Mouse (Mus musculus) midbrain, embryonic 11.5 days (tissue): Measurements from ENCODE around the gene Primpol. TPM values are rescaled to one million over a fixed set of nuclear protein-coding genes. Genes with fewer than 3 reads are reported as not detected.

Experiments
- ATAC-seq: fragments of 200-750 bp; cut with Nextera tagmentation; 2 replicates; pipeline ENCODE4 v1.8.0; 2017; ENCODE audit warnings: moderate TSS enrichment, moderate library complexity; ENCODE audit not compliant: low FRiP score
- DNase-seq: peaks from one replicate; pipeline ENCODE4 v3.0.0; 2015; ENCODE audit warnings: low spot score; ENCODE audit errors: missing footprints
- H3K27ac ChIP-seq: fragments of 300-500 bp; sonication (generic); 2 replicates; pipeline ENCODE4 v1.5.1; 2014; ENCODE audit warnings: low read depth, low read length
- H3K27me3 ChIP-seq: fragments of 300-500 bp; sonication (generic); 2 replicates; pipeline ENCODE4 v1.6.1; 2014; ENCODE audit warnings: mild to moderate bottlenecking, low read length, moderate library complexity, mixed read lengths; ENCODE audit not compliant: control insufficient read depth, insufficient read depth
- H3K36me3 ChIP-seq: fragments of 300-500 bp; sonication (generic); 2 replicates; pipeline ENCODE4 v1.6.1; 2014; ENCODE audit warnings: mild to moderate bottlenecking, low read length, moderate library complexity, mixed read lengths; ENCODE audit not compliant: control insufficient read depth, insufficient read depth
- H3K4me1 ChIP-seq: fragments of 300-500 bp; sonication (generic); 2 replicates; pipeline ENCODE4 v1.6.1; 2014; ENCODE audit warnings: low read length; ENCODE audit not compliant: control insufficient read depth, insufficient read depth
- H3K4me2 ChIP-seq: fragments of 300-500 bp; sonication (generic); 2 replicates; pipeline ENCODE4 v1.6.1; 2014; ENCODE audit warnings: mild to moderate bottlenecking, moderate library complexity
- H3K4me3 ChIP-seq: fragments of 300-500 bp; sonication (generic); 2 replicates; pipeline ENCODE4 v1.5.1; 2014; ENCODE audit warnings: low read depth, low read length
- H3K9ac ChIP-seq: fragments of 300-500 bp; sonication (generic); 2 replicates; pipeline ENCODE4 v1.6.1; 2014; ENCODE audit warnings: low read length
- H3K9me3 ChIP-seq: fragments of 300-500 bp; sonication (generic); 2 replicates; pipeline ENCODE4 v1.6.1; 2016; ENCODE audit warnings: low read length; ENCODE audit not compliant: control insufficient read depth
- WGBS: fragments of 180-500 bp; shearing (Covaris S2); extraction: QIAGEN DNeasy Blood & Tissue Kit; methylation state at CpG from one replicate; pipeline ENCODE4 v1.1.7; 2014; 5-methylcytosine and 5-hydroxymethylcytosine counted together
- polyA plus RNA-seq: library from polyadenylated mRNA; unstranded; fragments of >200 nt; fragmentation: Nextera tagmentation; extraction: Ambion mirVana; gene quantifications from 2 replicates; pipeline ENCODE4 v1.2.1, GENCODE M21; 2014

The Primpol gene
- 8.6 and 11.6 TPM in 2 replicates for polyA plus RNA-seq

DNA sequence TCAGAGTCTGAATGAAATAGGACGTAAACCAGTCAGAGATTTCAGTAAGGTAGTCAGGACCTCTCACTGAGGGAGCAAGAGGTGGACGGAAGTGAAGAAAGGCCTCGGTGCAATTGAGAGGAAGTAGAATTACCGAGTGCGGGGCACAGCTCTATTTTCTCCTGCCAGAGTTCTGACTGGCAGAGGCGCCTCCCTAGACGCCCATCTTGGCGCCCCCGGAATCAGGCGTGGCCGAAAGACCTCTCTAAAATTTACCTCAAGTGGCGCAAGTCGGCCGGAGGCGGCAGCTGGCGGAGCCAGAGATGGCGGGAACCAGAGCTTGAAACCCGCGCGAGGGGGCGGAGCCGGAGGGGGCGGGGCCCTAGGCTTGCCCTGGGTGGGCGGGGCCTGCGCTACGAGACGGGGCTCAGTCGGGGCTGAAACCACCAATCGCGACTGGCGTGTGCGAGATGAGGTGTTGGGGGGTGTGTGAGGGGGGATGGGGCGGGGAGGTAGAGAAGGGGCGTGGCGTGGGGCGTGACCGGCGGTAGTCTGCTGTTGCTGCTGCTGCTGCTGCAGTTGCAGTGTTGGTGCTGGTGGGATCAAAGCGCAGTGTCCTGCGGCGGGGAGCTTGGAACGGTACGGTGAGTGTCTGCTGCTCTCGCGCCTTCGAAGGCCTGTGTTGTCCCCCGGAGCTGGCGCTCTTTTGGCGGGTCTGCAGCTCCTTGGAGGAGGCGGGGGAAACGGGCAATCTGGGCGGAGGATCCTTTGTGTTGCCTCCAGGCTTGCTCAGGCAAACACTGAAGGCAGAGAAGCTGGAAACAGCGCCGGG is at the start of gene Primpol, which contains the start of gene Casp3:
Primpol (minus strand) TSS at position 334 of the 811 bp plus-strand sequence.
Casp3 (plus strand) TSS at position 413 of the 811 bp plus-strand sequence.
- DNase-seq (peak; percentile 100), ATAC-seq (peak; percentile 98)
- Histone ChIP-seq H3K9ac (peak within 1 kb of the TSS; percentile 92), H3K27me3 (no peaks in the 10 kb centered on the region), H3K27ac (peak within 1 kb of the TSS; percentile 67), H3K36me3 (no peaks in the 10 kb centered on the region), H3K4me1 (peaks cover 21% of the 10 kb centered on the region), H3K4me3 (peak within 1 kb of the TSS; percentile 77), H3K9me3 (no peaks in the 10 kb centered on the region), H3K4me2 (peak within 1 kb of the TSS; percentile 96)
- WGBS = under 1% methylated on average over 53 of the region's 54 CpGs

DNA sequence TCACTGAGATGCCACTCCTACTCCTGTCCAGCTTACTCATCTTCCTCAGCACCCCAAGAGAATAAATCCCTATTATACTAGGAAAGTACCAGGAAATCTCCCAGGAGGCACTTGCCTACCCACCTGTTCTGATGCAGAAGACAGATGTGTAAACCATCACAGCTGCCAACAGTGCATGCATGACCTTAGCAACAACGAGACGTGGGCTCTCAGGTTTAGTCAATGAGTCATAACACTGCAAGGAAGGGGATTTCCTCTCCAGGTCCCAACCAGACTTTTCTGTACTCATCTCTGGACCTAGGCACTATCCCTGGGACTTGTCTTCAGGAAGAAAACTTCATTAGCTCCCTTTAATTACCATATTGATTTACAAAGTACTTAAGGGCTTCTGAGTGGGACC is 38.9 kb upstream of the Primpol start:
- ATAC-seq = no peak
- H3K4me1 ChIP-seq = no peaks in the 10 kb centered on the region
- no peak overlapping the region for H3K4me2 ChIP-seq
- H3K9me3 ChIP-seq = no peaks in the 10 kb centered on the region
- WGBS = 90% methylated on average over 2 of the region's 2 CpGs
- no peaks in the 10 kb centered on the region for H3K27me3 ChIP-seq
- no peaks in the 10 kb centered on the region for H3K36me3 ChIP-seq
- H3K4me3 ChIP-seq = no peak overlapping the region
- no peak overlapping the region for H3K9ac ChIP-seq
- DNase-seq = no peak
- H3K27ac ChIP-seq = no peak overlapping the region

DNA sequence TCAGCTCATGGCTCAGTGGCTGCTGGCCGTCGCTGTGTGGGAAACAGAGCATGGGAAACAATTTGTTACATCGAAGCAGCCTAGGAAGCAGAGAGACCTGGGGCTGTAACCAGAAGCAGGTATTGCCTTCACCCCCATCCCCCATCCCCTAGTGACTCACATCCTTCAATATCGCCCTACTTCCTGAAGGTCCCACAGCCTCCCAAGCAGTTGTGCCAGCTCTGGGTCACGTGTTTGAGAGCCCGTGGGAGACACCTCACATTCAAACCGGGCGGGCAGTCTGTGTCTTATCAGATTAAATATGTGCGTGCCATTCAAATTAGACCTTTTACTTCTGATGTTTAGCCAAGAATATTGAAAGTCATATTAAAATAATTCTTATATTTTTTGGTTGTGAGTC is 34.9 kb upstream of the Primpol start:
- H3K9me3 ChIP-seq = no peaks in the 10 kb centered on the region
- no peak overlapping the region for H3K4me2 ChIP-seq
- H3K27me3 ChIP-seq = no peaks in the 10 kb centered on the region
- no peaks in the 10 kb centered on the region for H3K36me3 ChIP-seq
- WGBS = 86% methylated on average over 9 of the region's 9 CpGs
- H3K4me3 ChIP-seq = no peak overlapping the region
- H3K4me1 ChIP-seq = no peaks in the 10 kb centered on the region
- H3K9ac ChIP-seq = no peak overlapping the region
- no peak for DNase-seq
- no peak overlapping the region for H3K27ac ChIP-seq
- no peak for ATAC-seq

DNA sequence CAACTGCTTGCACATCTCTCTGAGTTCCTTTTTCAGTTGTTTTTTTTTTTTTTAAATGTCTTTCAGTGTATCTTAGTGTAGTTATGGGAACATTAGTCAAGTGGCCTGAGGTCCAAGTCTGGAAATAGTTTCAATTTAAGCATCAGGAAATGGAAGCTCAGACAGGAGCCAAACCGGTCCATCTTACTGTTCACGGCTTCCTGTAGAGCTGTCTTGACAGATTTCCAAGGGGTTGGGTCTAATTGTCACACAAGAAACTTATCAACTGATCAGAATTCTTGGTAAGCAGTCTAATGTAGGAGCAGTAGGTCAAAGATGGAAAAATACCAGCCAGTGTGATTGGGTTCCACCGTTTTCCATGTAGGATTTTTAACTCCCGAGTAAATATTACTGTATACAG is 31.4 kb upstream of the Primpol start:
- Histone ChIP-seq H3K9ac (no peak overlapping the region), H3K4me2 (no peak overlapping the region), H3K27ac (no peak overlapping the region), H3K4me3 (no peak overlapping the region), H3K9me3 (no peaks in the 10 kb centered on the region), H3K36me3 (no peaks in the 10 kb centered on the region), H3K27me3 (no peaks in the 10 kb centered on the region), H3K4me1 (no peaks in the 10 kb centered on the region)
- WGBS = 82% methylated on average over 4 of the region's 4 CpGs
- ATAC-seq = no peak
- DNase-seq = no peak

DNA sequence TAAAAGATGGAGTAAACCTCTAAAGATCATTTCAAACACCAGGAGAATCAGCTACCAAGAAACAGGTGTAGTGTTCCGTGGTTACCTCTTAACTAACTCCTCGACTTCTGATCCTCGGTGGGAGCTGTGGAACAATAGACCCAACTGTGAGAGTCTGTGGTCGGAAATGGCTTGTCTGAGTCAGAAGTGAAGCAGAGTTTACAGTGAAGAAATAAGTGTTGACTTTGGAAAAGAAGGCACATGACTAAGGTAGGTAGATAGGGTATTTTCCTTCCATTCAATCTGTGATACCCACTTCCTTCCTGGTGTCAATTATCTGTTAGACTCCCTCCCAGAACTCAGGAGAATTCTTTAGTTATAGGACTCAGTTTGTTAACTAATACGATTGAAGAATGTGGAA is 24.3 kb upstream of the Primpol start:
- no peak overlapping the region for H3K4me2 ChIP-seq
- peaks cover 8% of the 10 kb centered on the region; the same call in 1 of the 2 replicates for H3K36me3 ChIP-seq
- no peaks in the 10 kb centered on the region for H3K27me3 ChIP-seq
- no peaks in the 10 kb centered on the region for H3K4me1 ChIP-seq
- no peak overlapping the region for H3K4me3 ChIP-seq
- no peak overlapping the region for H3K27ac ChIP-seq
- 86% methylated on average over 5 of the region's 5 CpGs for WGBS
- ATAC-seq (no peak), DNase-seq (no peak)
- no peaks in the 10 kb centered on the region for H3K9me3 ChIP-seq
- H3K9ac ChIP-seq = no peak overlapping the region

DNA sequence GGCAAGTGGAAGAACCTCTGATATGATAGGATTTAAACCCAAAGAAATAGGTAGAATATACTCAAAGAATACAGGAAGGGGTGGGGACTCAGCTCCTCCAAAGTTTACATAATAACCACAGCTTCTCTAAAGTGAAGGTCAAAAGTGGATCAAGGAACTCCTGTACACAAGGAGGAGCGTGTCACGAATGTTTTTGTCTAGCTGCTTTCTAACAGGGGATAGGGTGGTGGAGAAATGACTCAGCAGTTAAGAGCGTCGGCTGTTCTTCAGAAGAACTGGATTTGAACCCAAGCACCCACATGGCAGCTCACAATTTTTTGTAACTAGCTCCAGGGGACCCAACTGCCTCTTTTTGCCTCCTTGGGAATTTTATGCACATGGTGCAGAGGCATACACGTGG is 22.8 kb upstream of the Primpol start:
- H3K4me1 ChIP-seq = no peaks in the 10 kb centered on the region
- H3K4me3 ChIP-seq = no peak overlapping the region
- no peak overlapping the region for H3K4me2 ChIP-seq
- ATAC-seq (no peak), DNase-seq (no peak)
- H3K27me3 ChIP-seq = no peaks in the 10 kb centered on the region
- peaks cover 18% of the 10 kb centered on the region for H3K36me3 ChIP-seq
- H3K27ac ChIP-seq = no peak overlapping the region
- WGBS = 87% methylated on average over 5 of the region's 5 CpGs
- H3K9ac ChIP-seq = no peak overlapping the region
- H3K9me3 ChIP-seq = no peaks in the 10 kb centered on the region

DNA sequence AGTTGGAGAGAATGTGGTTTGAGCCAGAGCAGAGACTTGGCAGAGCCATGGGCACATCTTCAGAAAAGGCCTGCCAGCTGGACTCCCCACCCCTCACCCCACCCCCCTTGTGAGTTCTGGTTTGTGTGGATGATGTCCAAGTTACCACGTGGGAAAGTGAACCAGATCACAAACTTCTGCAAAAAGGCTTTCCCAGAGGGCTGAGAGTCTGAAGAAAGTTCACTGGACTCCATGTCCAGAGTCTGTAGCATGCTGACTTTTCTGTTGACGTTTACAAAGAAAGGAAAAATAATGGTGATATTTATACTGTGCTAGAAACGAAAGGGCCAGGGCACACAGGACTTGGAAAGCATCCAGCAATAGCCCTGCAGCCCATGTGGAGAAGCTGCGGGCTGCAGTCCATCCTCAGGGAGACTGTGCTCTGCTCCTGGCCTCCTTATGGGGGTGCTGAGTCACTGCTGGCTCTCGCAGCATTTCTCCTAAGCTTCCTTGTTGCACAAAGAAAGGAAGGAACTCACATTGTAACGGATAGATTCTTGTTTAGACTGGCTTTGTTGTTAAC is 22.1 kb upstream of the Primpol start:
- Histone ChIP-seq H3K4me3 (no peak overlapping the region), H3K36me3 (peaks cover 22% of the 10 kb centered on the region), H3K27ac (no peak overlapping the region), H3K9me3 (no peaks in the 10 kb centered on the region), H3K9ac (no peak overlapping the region), H3K27me3 (no peaks in the 10 kb centered on the region), H3K4me1 (no peaks in the 10 kb centered on the region), H3K4me2 (no peak overlapping the region)
- DNase-seq (no peak), ATAC-seq (no peak)
- WGBS = 76% methylated on average over 6 of the region's 6 CpGs

DNA sequence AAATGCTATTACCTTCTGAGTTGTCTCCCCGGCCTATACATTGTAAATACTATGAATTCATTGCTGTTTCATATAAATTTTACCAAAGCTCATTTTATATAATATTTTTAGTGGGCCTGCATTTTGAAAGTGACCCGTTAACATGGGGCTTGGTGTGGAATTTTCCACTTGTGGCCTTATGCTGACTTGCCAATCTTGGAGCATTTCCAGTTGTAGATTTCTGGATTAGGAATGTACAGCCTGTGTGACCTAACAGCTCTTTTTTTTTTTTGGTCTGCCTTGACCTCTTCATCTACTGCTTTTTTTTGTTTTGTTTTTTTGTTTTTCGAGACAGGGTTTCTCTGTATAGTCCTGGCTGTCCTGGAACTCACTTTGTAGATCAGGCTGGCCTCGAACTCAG is 13.9 kb upstream of the Primpol start:
- 95% methylated on average over 4 of the region's 4 CpGs for WGBS
- H3K36me3 ChIP-seq = peaks cover 16% of the 10 kb centered on the region

DNA sequence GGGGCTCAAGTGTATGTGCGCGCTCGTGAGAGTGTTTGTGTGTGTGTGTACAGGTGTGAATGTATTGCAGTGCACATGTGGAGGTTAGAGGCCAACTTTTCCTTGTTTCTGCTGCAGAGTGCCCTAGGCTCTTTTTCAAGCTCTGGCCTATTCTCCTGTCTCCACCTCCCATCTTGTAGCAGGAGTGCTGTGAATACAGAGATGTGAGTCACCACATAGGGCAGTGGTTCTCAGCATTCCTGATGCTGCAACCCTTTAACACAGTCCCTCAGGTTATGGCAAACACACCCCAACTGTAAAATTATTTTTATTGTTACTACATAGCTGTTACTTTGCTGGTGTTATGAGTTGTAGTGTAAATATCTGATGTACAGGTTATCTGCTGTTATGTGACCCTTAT is 13.4 kb upstream of the Primpol start:
- ATAC-seq = no peak
- H3K36me3 ChIP-seq = peaks cover 14% of the 10 kb centered on the region

More for the DNA sequence above, 13.9 kb upstream of the Primpol start:
- no peak for ATAC-seq
- Histone ChIP-seq H3K9ac (no peak overlapping the region), H3K4me3 (no peak overlapping the region), H3K4me1 (no peaks in the 10 kb centered on the region), H3K4me2 (no peak overlapping the region), H3K9me3 (no peaks in the 10 kb centered on the region), H3K27ac (no peak overlapping the region), H3K27me3 (no peaks in the 10 kb centered on the region)
- no peak for DNase-seq

More for the DNA sequence above, 13.4 kb upstream of the Primpol start:
- no peak overlapping the region for H3K27ac ChIP-seq
- H3K9me3 ChIP-seq = no peaks in the 10 kb centered on the region
- H3K4me1 ChIP-seq = no peaks in the 10 kb centered on the region
- no peak overlapping the region for H3K4me2 ChIP-seq
- DNase-seq = no peak
- H3K27me3 ChIP-seq = no peaks in the 10 kb centered on the region
- WGBS = 99% methylated on average over 3 of the region's 3 CpGs
- H3K9ac ChIP-seq = no peak overlapping the region
- H3K4me3 ChIP-seq = no peak overlapping the region
